Mouse (Mus musculus) spleen, adult 18-20 months (tissue): ENCODE data around the gene Golga5.
"Not testable (repeated sequence)": the region's sequence is repeated elsewhere in the genome, so short reads cannot be mapped to it uniquely, and the experiment has no call there.

Experiments used
- DNase-seq, 2 experiments: peaks; one replicate each; pipeline ENCODE4 v3.0.0; 2022; ENCODE audit warnings: mixed read lengths in 2 of 2

The Golga5 gene

GRCm38 (mm10) chr12:102450437-102450836 lies 18.5 kb upstream of the Golga5 start:
- no peak for DNase-seq

DNA sequence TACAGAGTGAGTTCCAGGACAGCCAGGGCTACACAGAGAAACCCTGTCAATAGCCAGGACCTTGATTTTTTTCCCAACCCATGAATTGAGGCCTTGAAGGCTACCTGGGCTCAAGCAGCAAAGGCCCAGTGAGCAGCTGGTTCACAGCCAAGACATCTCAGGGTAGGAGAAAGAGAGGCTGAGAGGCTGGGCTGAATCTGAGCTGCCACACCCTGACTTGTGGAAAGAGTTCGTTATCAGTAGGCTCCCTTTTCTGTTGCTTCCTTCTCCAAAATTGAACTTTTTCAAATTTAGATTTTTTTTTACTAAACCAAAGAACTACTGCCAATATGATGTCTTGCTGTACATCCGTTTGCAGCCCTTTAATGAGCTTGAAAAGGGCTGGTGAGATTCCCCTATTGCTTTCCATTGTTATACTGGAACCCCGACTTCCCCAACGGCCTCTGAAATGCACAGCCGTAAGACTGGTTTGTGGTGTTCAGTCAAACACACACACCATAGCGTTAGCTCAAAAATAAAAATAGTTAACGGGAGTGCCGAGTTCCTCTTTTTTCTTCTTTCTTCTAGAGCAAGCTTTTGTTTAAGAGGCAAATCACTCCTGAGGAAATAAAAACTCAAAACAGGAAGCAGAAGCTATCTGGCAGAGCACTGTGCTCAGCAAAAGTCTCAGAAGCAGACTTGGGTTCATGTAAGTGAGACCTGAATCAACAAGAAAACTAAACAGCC lies 17.6 kb upstream of the Golga5 start:
- DNase-seq: peak in 1 of 2 experiments; percentile 28

DNA sequence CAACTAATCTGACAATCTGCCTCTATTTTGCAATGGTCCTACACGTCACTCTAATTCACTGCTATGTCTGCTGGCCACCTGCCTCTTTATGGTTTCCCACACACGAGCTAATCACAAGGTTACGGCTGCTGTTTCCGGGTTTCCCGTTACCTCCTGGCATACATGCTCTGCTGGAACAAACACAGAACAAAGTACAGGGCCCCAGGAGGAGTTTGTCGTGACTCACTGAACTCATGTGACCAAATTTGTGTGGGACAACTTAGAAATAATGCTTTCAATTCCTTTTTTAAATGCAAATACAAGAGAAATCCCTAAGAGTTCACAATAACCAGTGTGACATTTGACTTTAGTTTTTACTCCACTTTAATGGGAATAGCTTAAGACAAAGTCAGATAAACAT lies 15.4 kb upstream of the Golga5 start:
- peak; percentile 41 to 53 for DNase-seq

DNA sequence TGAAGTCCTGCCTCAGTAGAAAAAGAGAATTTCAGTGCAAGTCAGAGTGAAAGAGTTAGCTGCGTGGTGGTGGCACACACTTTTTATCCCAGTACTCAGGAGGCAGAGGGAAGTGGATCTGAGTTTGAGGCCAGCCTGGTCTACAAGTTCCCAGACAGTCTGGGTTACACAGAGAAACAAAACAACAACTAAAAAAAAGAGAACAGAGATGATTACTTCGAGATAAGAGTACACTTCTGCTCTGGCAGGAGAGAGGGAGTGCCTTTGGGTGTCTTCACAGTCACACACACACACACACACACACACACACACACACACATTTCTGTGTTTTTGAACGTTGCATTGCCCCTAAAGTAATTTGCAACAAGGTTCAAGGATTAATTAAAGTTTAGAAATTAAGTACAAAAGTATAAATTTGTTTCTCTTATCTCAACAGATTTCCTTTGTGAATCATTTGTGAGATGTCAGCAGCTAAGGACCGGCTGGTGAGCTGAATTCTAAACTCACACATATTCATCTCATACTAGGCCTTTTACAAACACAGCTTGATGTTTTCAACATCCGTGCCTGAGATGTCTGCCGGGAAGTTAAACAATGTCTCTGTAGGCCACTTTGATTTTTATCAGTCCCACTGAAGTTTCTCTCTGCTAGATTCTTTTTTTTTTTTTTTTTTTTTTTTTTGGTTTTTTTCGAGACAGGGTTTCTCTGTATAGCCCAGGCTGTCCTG lies 12.3 kb upstream of the Golga5 start:
- DNase-seq: no peak

DNA sequence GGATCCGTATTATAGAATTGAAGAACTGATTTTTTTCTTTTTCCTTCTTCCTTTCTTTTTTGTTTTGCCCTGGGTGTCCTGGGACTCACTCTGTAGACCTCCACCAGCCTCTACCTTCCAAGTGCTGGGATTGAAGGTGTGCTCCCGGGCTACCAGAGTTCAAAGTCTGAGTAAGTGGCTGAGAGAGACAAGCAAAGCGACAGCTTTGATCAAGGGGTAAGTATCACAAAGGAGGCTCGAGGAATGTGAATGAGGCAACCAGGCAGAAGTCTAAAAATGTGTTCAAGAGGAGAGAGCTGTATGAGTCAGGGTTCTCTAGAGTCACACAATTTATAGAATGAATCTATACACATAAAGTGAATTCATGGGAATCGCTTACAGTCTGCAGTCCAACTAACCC lies 8.9 kb upstream of the Golga5 start:
- DNase-seq: no peak

GRCm38 (mm10) chr12:102461177-102461576 lies 7.8 kb upstream of the Golga5 start:
- DNase-seq: no peak

GRCm38 (mm10) chr12:102464650-102465049 lies 4.3 kb upstream of the Golga5 start:
- DNase-seq: no peak

DNA sequence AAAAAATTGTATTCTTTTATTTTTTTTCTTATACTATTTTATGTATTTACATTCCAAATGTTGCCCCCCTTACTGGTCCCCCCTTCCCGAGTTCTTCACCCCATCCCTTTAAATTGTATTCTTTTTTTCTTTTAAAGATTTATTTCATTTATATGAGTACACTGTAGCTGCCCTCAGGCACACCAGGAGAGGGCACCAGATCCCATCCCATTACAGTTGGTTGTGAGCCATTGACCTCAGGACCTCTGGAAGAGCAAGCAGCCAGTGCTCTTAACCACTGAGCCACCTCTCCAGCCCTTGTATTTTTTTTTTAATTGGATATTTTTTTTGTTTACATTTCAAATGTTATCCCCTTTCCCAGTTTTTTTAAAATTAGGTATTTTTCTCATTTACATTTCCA lies 799 bp upstream of the Golga5 start:
- no peak for DNase-seq

- DNase-seq: no peak
These were observed 5.5 kb downstream of the Golga5 start for GRCm38 (mm10) chr12:102474411-102474810.

- no peak for DNase-seq
These were observed 11.5 kb downstream of the Golga5 start for GRCm38 (mm10) chr12:102480481-102480880.

DNA sequence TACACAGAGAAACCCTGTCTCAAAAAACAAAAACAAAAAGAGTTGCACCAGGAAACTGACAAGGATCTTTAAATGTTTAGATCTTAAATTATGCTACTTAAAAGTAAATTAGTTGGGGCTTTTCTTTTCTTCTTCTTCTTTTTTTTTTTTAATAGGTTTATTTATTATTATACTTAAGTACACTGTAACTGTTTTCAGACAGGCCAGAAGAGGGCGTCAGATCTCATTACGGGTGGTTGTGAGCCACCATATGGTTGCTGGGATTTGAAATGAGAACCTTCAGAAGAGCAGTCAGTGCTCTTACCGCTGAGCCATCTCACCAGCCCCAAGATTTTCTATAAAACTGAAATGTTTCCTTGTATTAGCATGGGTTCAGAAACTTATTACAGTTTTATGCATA lies 16.0 kb downstream of the Golga5 start:
- no peak for DNase-seq

- no peak for DNase-seq
These were observed 23.0 kb downstream of the Golga5 start for GRCm38 (mm10) chr12:102491911-102492310.

GRCm38 (mm10) chr12:102495754-102496153 lies 26.8 kb downstream of the Golga5 start:
- DNase-seq: not testable (repeated sequence)

DNA sequence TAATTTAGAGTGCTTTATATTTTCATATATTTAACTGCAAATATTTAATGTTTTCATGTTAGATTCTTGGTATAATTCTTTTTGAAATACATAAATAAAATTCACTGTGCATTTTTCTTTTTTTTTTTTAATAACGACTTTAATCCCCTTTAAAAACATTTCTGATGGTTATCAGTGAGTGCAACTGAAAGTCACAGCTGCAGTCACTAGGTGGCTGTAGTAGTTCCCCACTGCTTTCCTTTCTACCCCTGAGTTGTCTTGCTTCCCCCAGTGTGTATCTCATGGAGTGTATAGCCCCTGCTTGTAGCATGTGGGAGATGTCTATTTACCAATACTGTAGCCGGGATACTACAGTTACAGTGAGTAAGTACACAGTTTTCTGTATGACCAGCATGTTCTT lies 29.0 kb downstream of the Golga5 start:
- DNase-seq: no peak

- no peak for DNase-seq
These were observed 29.8 kb downstream of the Golga5 start for GRCm38 (mm10) chr12:102498726-102499125.

DNA sequence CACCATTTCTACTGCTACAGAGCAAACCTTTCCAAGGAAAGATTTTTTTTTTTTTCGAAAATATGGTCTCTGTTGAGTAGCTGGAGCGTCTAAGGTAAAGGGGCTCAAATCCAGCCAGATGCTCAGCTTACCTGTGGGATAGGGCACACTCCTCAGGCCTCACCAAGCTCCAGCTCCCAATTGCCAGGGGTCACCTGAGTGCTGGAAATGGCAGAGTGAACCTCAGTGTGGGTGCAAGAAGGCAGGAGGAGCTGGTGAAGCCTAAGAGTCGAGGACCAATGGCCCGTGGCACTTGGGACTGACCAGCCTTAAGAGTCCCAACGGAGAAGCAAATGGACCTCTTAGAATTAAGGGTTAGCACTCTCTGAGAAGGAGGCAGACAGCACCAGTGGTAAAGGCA lies 30.3 kb downstream of the Golga5 start:
- no peak for DNase-seq

DNA sequence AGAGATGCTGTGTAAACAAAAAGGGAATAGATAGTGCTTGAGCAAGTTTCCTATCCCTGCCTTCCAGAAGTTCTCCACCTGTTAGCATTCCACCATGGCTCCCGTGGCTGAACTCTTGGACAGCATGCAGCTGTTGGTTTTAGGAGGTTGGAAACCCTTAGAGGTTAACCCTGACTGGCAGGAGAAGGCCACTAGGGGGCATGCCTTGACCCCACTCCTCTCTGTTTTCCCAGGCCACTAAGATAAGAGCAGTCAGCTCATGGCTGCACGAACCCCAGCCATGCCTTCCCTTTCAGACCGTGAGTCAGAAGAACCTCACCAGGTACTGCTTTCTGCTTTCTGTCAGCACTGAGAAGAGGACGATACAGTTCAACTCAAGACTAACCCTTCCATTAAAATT lies 30.8 kb downstream of the Golga5 start:
- peak in 1 of 2 experiments; percentile 6 for DNase-seq

DNA sequence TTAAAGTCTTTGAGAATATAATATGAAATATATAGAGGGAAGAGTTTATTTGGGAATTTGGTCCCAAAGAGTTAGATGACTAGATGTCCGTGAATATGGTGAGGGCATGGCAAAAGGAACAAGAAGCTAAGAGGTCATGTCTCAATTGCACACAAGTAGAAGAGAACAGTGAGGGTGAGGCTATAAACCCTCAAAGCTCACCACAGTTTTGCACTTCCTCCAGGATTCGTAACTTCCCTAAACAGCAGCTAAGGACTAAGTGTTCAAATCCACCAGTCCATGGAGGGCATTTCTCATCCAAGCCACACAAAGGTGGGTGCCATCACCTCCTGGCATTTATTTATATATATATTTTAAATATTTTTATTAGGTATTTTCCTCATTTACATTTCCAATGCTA lies 32.1 kb downstream of the Golga5 start:
- DNase-seq: no peak

- DNase-seq: no peak
These were observed 33.1 kb downstream of the Golga5 start for GRCm38 (mm10) chr12:102501848-102502595.

DNA sequence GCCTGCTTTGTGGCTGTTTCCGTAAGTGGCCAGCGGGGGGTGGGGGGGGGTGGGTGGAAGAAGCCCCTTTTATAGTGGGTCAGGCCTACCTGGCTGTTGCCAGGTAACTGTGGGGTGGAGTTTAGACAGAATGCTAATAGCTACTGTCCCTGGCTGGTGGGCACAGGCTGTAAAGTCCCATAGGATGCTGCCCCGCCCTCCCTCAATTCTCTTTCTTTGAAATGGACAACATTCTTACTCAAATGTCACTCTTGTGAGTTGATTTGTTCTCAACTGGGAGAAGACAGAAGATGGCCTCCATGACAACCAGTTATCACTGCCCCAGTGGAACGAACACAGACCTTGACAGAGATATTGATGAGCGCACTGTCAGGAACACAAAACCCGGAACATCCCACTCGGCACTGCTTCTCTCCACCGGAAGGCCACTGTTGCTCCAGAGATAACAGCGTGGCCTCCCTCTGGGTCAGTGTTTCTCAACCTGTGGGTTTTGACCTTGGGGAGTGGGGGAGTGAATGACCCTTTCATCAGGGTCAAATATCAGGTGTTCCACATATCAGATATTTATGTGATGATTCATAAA lies 36.3 kb downstream of the Golga5 start:
- DNase-seq: no peak

DNA sequence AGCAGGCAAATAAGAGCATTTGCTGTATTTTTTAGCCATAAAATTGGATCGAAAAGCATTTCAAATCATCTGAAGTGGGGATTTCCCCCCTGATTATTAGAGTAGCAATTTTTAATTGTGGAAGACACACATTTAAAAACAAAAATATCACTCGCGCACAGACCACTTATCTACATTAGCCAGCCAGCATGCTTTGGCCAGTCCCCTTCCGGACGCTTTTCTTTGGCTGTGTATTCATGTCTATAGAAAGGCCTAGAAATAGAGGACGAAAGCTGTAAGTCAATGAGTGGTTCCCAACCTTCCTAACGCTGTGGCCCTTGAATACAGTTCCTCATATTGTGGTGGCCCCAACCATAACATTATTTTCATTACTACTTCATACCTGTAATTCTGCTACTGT lies 37.0 kb downstream of the Golga5 start:
- DNase-seq: no peak

- no peak for DNase-seq
These were observed 42.4 kb downstream of the Golga5 start for GRCm38 (mm10) chr12:102511363-102511762.

DNA sequence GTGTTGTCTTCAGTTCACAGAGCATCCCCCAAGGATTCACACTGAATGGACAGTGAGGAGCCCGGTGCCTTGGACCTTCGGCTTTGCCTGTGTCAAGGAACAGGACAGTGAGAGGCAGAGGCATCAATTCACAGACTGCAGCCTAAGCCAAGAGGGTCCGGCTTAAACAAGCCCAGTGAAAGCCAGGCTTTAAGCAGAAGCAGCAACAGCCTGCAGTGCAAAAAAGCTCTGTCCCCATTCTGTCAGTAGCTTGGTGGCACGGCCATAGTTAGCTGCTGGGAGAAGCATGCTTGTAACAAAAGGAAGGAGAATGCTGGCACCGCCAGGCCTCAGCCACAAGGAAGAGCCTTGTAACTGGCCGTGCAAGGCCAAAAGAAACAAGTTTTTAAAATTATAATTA lies 45.2 kb downstream of the Golga5 start:
- DNase-seq: no peak
